Mouse (Mus musculus): Measurements from ENCODE around the gene Otub2.

GRCm38 (mm10) chr12:103343456-103343855 lies 45.0 kb upstream of the Otub2 start:
- TF ChIP-seq CTCF (IDR thresholded peaks at IDR 0.05; ENCODE audit: low read depth) (no peak), EP300 (IDR thresholded peaks at IDR 0.05; ENCODE audit: low read depth) (no peak)
